Mouse (Mus musculus) monocyte, adult 5-6 weeks (primary cell): ENCODE results near the gene Arl4c. TPM values are rescaled to one million over a fixed set of nuclear protein-coding genes. Genes with fewer than 3 reads are reported as not detected.

Source experiments
- ATAC-seq: fragments of 153-309, 156-312 bp; replicated peaks from 2 replicates; pipeline ENCODE4 v1.8.0; 2017; ENCODE audit warnings: mild to moderate bottlenecking; ENCODE audit not compliant: low TSS enrichment, insufficient number of reproducible peaks, severe bottlenecking, poor library complexity, low FRiP score
- total RNA-seq: library from RNA; stranded (forward); fragments of 200-1000, 200-491, 200-594 nt; gene quantifications from 3 replicates; pipeline ENCODE4 v1.2.3, GENCODE M21; 2017

Arl4c gene
- total RNA-seq: 176 to 204 TPM (median 187 TPM) in 3 replicates

DNA sequence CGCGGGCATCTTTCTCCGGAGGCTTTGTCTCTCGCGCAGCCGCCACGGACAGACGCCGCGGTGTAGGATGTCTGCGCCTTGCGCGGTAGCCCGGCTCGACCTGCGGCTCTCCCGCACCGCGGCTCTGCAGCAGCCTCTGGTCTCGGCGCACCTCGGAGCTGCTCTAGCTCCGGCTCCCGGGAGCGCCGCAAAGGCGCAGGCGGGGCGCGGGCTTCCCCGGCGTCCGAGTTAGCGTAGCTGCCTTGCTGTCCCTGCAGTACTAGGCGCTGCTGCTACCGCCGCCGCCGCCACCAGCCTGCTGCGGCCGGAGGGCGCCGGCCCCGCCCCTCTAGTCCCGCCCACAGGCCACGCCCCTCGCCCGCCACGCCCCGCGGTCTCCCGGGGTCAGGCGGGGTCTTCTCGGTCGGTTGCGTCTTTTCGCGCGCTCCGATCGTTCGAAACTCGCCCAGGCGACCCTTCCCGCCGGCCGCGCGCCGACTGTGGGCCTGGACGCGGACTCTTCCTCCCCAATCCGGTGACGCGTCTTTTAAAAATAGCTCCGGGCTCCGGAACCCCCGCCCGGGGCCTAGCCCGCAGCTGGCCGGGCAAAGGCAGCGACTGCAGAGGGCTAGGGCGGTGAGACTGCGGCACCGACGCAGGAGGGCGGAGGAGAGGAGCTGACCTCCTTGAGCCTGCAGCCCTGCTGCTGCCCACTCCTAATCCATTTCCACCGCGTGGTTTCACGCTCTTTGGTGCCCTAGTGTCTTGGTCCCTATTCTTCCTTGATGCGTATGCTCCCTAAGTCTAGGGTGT lies at the start of gene Arl4c:
Gene Arl4c (minus strand): TSS at position 352 of the 792 bp plus-strand sequence.
- ATAC-seq: peak; percentile 55

DNA sequence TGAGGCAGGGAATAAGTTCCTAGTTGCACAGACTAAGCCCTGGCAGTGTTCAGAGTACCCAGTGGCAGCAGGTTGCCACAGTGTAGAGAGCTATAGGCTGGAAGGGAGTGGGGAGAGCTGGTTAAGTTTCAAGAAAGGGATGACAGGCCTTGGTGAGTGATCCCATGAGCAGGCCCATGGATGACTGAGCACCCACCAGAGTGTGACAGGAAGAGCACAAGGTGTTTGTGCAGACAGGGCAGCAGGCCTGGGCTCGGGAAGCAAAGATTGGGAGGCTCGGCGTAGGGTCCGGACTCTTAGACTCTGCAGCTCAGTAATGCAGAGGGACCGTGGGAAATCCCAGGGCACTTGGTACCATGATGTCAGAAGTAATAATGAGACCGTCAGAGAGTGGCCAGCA lies 49.3 kb upstream of the Arl4c start:
- no peak for ATAC-seq

- no peak for ATAC-seq
These were observed 48.6 kb upstream of the Arl4c start for GRCm38 (mm10) chr1:88750576-88750975.

DNA sequence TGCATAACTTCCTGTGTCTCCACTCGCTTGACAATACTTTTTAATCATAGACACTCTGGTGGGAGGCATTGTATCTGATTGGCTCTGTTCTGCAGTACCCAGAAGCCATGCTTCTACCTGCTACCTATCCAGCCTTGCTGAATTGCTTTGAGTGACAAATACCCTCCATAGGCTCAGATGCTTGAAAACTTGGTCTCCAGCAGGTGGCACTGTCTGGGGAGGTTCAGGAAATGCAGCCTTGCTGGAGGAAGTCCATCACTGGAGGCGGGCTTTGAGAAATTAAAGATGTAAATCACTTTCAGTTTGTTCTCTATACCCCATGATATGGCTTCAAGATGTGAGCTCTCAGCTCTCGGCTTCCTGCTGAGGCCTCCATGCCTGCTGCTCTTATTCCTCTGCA lies 48.1 kb upstream of the Arl4c start:
- ATAC-seq: no peak

- no peak for ATAC-seq
These were observed 47.1 kb upstream of the Arl4c start for GRCm38 (mm10) chr1:88749106-88749505.

DNA sequence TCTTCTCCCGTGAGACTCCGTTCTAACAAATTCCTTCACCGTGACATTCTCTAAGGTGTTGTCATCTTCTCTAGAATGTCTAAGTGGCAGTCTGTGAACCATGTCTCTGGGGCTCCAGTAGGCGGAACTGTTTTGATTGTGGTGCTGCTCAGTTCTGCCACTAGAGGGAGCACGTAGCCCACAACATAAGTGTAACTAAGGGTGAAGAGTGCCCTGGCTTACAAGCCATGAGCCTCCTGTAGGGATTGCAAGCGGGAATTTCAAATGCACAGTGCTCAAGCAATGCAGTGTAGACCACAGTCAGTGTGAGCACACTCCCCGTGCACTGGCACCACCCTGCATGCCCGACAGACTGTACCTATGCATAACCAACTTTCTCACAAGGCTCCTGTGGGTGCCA lies 43.2 kb upstream of the Arl4c start:
- peak; percentile 62 for ATAC-seq

- no peak for ATAC-seq
These were observed 42.2 kb upstream of the Arl4c start for GRCm38 (mm10) chr1:88744261-88744660.

DNA sequence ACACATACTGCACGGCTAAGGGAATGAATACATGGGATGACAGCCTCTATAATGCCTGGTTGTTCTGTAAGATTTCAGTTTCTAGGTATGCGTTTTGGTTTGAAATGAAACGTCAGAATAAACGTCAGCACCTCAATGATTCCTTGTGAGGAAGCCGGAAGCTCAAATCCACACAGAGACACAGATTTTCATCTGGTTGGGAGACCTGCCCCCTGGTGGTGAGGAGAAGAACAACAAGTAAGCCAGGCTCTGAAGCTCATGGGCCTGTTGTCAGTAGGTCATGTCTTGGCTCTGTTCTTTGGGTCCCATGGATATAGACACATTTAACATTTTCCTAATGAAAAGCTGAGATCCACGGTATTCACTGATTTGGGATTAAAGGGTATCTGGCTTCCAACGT lies 40.4 kb upstream of the Arl4c start:
- no peak; the same call in 1 of the 2 replicates for ATAC-seq

DNA sequence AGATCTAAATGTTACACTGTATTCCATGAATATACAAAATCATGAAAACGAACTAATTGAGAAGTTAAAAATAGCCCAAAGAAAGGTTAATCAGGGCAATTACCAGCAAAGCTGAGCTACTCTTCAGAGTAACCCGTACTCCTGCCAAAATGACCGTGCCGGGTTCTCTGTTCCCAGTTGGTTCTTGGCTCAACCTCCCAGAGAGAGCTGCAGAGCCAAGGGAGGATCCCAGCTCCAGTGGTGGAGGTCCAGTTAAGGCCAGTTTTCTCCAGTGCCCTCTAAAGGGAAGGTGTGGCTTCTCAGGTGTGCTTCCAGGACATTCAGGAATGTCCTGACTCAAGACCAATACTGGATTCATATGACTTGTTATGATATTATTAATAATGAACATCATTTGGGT lies 37.5 kb upstream of the Arl4c start:
- no peak for ATAC-seq

DNA sequence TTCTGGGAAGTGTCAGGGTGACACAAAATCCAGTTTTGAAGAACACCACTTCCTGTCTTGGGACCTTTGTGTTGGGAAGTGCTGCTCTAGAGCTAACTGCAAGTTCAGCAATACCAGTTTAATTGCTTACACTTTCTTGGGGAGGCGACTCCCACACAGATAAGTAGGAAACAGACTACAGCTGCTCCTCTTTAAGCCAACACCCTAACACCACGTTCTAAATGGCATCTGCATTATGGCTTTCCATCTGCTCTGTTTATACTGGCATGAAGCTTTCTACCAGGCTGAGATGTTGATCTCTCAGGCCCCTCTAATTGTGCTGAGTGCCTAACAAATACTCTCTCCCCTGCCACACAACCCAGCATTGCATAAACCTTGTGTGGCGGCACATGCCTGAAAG lies 36.9 kb upstream of the Arl4c start:
- no peak for ATAC-seq

GRCm38 (mm10) chr1:88729496-88729895 lies 27.5 kb upstream of the Arl4c start:
- ATAC-seq: no peak

GRCm38 (mm10) chr1:88727369-88727768 lies 25.3 kb upstream of the Arl4c start:
- ATAC-seq: no peak

DNA sequence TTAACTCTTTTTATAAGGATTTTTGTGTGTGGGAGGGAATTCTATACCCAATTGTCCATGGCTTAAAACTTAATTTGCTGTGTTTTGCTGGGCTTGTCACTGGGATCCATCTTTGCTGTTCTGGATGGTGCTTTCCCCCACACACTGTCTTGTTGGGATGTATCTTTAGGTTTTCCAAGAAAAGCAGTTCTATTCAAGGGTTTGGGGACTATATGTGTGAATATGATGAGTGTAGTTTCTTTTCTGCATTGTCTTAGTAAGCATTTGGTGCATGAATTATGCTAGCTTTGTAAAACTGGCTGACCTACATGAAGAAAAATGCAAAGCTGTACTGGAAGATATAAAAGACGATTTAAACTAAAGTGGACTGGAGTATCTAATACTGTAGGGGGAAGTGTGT lies 23.7 kb upstream of the Arl4c start:
- no peak for ATAC-seq

DNA sequence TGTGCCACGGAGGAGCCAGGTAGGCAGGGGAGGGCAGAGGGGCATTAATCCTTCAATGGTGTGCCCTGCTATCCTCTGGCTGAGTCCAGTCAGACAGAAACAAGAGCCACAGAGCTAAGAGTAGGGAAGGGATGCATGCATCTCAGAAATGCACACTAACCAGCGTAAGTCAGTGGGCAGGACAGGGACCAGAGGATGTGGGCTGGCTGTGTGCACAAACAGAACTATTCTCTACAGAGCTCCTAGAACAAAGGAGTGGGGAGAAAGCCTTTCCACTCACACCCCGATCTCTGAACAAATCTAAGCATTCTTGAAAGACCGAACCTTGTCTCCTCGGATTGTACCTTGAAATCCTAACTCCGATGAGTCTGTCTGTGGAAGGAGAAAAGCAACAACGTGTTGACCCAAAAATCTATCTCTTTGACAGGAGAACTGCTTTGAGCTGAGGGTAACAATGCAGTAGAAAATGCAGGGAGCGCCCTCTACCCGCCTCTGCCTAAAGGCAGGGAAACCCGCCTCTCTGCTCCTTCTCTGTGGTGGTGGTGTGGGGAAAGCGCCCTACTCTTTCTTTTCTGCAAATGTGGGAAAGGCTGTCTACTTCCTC lies 18.7 kb upstream of the Arl4c start:
- no peak for ATAC-seq

GRCm38 (mm10) chr1:88718563-88718962 lies 16.5 kb upstream of the Arl4c start:
- ATAC-seq: no peak

- ATAC-seq: no peak
These were observed 15.7 kb upstream of the Arl4c start for GRCm38 (mm10) chr1:88717736-88718135.

GRCm38 (mm10) chr1:88712011-88712410 lies 10.0 kb upstream of the Arl4c start:
- ATAC-seq: no peak

DNA sequence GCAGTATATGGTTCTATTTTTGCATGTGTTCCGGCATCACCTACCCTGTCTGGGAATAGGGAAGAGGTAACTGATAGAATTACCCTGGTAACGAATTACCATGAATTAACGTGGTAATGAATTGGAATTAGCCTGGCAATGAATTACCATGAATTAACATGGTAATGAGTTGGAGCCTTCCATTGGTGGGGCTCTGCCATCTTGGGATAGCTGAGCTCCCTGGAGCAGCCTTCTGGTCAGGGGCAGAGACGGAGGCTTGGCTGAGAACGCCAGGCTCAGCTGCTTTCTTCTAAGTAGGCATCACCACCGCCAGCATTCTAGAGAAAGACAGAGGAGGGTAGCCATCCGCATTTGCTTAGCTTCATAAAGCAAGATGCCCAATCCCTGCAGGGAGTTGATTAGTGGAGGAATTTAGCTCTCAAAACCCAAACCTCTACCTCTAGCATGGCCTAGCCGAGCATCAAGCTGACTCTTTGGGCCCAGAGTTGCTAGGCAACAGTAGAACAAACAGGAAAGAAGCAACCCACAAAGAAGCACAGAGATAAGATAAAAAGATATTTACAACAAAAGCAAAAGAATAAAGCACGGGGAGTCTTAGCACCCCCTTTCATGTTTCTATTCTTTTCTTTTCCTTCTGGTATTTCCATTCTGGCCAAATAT lies 6.8 kb upstream of the Arl4c start:
- ATAC-seq: no peak

DNA sequence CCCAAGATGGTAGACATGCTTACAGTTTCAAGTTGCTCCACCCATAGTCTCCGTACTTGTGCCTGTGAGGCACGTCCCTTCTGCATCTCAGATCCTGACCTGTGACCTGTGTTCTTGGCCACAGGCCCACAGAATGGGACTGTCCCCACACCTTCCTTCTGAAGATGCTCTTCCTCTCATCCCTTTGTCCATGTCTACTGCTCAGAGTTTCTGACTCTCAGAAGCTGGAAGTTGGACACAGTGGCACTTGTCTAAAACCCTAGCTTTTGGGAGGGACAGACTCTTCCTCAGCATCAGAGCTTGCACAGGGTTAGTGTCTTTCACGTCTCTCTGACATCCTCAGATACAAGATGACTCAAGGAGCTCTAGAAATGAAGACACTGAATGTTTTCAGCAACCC lies 6.2 kb upstream of the Arl4c start:
- ATAC-seq: no peak

DNA sequence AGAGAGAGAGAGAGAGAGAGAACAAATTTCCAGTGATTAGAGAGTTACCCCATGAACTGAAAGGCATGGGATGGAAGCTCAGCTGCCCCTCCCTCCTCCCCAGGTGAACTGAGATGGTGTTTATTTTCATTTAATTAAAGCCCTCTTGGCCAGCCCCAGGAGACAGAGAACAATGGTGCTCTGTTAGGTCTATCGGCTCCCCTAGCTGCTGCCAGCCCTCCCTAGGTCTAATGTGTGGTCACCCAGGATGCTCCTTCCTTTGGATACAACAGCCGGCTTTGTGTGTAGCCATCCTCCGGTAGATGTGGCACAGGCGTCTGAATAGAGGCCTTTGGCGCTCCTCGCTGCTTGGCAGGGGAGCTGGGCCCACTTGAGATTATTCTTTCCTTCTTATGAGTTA lies 5.5 kb upstream of the Arl4c start:
- no peak for ATAC-seq
